Mouse (Mus musculus) bone marrow macrophage, adult 2 months (primary cell): ENCODE measurements around the gene Tesmin.

Source experiments
- CTCF ChIP-seq: IDR thresholded peaks from 2 replicates; pipeline ENCODE4 v1.5.1; 2012; ENCODE audit warnings: low read depth, mild to moderate bottlenecking, low read length, moderate library complexity
- POLR2A ChIP-seq: IDR thresholded peaks from 2 replicates; pipeline ENCODE4 v1.6.1; 2012; ENCODE audit warnings: mild to moderate bottlenecking, low read depth, low read length, borderline replicate concordance

- no peak for TF ChIP-seq CTCF
- no peak for TF ChIP-seq POLR2A
These were observed 63.0 kb downstream of the Tesmin start for GRCm38 (mm10) chr19:3451649-3452048.
